Mouse (Mus musculus) left cerebral cortex, adult 2 months (tissue): ENCODE measurements around the gene Castor2. TPM values are rescaled to one million over a fixed set of nuclear protein-coding genes. Genes with fewer than 3 reads are reported as not detected.
A peak's percentile ranks its signal among the peaks of the same experiment; 100 is the strongest.

Experiments used
- DNase-seq, 2 experiments: peaks; one replicate each; pipeline ENCODE4 v3.0.0; 2021 to 2022; ENCODE audit warnings: low spot score in 2 of 2, mixed read lengths in 1 of 2; ENCODE audit errors: extremely low spot score in 1 of 2
- H3K27ac ChIP-seq: fragments of 200-600 bp; 2 replicates; pipeline ENCODE4 v1.8.1; 2022
- H3K4me3 ChIP-seq: fragments of 200-600 bp; 2 replicates; pipeline ENCODE4 v1.8.1; 2022
- CTCF ChIP-seq: fragments of 200-600 bp; IDR thresholded peaks from 2 replicates; pipeline ENCODE4 v1.8.1; 2022; ENCODE audit warnings: antibody characterized with exemption, mild to moderate bottlenecking, moderate library complexity
- intact Hi-C: fragments of 180-260 bp; cut with DNase I; formaldehyde crosslinking; loops from one replicate; pipeline ENCODE4 v1.15.1; 2025
- total RNA-seq, 2 experiments: library from RNA; stranded (reverse); gene quantifications; 2 replicates each; pipeline ENCODE4 v1.2.3; 2021

Gene Castor2
- total RNA-seq, 2 experiments from 2014 or later = 86.7 to 93.1 TPM

DNA sequence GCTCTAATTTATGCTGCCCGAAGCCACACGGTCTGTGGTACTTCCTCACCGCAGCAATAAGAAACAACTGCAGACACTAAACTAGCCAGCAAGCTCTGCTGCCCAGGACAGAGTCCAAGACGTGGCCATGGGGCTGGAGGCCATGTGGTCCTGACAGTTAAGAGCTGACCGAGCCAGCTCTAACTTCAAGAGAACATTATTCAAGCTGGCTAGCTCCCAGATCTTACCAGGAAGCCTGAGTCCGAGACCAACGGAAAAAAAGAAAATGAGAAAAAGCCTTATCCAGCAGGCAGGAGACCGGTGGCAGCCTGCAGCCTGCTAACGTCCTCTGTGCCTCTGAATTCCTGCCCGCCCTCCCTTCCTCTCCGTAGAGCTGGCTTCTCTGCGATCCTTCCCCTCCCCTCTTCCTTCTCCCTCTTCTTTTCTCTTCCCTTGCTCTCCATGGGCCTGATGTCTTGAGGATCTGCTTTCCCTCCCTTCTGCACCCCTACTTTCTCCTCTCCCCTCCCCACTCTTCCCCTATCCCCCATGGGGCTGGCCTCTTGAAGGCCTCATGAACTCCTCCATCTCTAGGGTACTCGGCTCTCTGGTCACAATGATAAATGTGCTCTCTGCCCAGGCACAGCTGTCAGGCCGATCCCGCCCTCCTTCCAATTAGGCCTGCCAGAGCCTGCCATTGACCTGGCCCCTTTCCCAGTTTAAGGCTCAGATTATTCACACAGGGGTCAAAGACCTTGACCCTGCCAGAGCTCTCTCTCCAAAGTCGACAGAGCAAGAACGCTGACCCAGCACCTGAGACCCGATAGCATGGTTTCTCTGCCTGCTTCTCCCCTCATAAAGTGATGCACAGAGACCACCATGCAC lies 18.6 kb upstream of the Castor2 start:
- no peak overlapping the region for H3K27ac ChIP-seq
- intact Hi-C loops = no loop called here
- TF ChIP-seq CTCF = no peak
- no peak for DNase-seq
- no peak overlapping the region for H3K4me3 ChIP-seq

DNA sequence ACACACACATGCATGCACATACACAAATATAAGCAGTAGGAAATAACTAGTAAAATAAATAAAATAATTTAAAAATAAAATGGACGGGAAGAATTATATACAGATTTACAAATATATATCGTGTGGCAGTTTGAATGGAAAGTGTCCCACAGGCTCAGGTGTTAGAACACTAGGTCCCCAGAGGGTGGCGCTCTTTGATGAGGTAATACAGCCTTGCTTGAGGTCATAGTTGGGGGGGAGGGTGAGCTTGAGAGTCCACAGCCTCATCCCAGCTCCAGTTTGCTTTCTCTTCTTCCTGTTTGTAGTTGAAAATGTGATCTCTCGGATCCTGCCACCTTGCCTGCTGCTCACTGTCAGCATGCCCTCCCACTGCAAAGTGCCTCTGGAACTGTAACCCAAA lies 14.3 kb upstream of the Castor2 start:
- DNase-seq = no peak
- intact Hi-C loops = no loop called here
- H3K27ac ChIP-seq = no peak overlapping the region
- no peak overlapping the region for H3K4me3 ChIP-seq
- no peak; the same call in 1 of the 2 replicates for TF ChIP-seq CTCF

DNA sequence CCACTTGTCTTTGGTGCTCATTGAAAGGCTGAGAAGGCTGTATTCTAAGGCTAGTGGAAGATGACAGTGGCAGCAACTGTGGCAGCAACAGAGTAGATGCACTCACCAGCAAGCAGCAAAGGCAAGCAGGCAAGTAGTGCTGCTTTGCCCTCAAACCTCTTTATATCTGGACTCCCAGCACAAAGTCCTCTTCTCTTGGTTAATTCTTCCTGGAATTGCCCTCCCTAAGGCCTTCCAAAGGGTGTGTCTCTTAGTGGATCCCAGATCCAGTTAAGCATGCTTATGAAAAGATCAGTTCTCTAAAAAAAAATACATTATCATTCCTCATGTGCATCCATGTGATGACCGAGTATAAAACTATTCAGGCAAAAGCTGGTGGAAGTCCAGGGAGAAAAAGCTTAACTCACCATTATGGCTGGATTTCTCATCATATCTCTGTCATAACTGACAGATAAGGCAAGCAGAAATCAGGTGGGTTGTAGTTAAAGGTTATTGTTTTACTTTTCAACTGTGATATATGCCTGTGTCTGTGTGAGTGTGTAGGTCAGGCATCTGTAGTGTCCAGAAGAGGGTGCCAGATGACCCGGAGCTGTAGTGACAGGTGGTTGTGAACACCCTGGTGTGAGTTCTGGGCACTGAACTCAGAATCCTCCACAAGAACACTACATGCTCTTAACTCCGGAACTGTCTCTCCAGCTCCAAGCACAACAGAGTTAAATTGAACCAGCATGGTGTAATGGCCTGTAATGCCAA lies 13.4 kb upstream of the Castor2 start:
- intact Hi-C loops = no loop called here

DNA sequence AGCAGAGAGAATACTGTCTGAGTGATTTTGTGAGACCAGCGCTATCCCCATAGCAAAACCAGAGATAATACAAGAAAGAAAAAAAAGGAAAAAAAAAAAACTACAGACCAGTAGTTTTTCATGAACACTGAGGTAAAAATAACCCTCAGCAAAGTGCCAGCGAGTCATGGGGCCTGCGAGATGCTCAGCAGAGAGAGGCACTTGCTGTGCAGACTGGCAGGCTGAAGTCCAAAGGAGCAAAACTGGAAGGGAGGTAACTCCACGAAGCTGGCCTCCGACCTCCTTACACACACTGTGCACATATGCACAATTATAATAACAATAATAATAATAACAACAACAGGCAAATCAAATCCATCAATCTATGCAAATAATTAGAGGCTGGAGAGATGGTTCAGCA lies 12.3 kb upstream of the Castor2 start:
- no peak overlapping the region for H3K4me3 ChIP-seq
- TF ChIP-seq CTCF = no peak
- intact Hi-C loops = no loop called here
- DNase-seq = no peak
- H3K27ac ChIP-seq = no peak overlapping the region

More for the DNA sequence above, 13.4 kb upstream of the Castor2 start:
- TF ChIP-seq CTCF = no peak
- DNase-seq = no peak
- Histone ChIP-seq H3K27ac (no peak overlapping the region), H3K4me3 (no peak overlapping the region)

DNA sequence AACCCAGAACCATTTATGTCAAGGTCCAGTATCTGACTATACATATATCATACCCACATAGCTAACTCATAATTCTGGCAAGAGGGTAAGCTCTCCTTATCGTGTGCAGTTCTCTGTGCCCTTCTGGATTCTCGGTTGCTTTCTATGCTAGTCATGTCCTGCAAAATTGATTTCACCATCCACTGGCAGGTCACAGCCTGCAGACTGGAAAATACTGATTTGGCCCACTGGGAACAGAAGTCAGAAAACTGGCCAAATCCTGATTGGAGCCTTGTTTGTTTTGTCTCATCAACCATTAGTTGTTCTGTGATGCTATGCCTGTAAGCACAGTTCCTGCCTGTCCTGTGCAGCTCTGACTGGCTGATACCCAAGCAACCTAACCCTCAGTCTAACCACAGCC lies 3.7 kb upstream of the Castor2 start:
- no peak for TF ChIP-seq CTCF
- H3K27ac ChIP-seq = no peak overlapping the region
- no peak for DNase-seq
- intact Hi-C loops = no loop called here
- H3K4me3 ChIP-seq = no peak overlapping the region

GRCm38 (mm10) chr5:134098341-134098902 lies 1.1 kb upstream of the Castor2 start:
- TF ChIP-seq CTCF = no peak
- no peak for DNase-seq
- H3K4me3 ChIP-seq = peak overlapping the region; percentile 96
- intact Hi-C loops = no loop called here
- H3K27ac ChIP-seq = peak overlapping the region; percentile 81

- DNase-seq = peak; percentile 33 to 40
- peak overlapping the region; percentile 81 for H3K27ac ChIP-seq
- no peak for TF ChIP-seq CTCF
- intact Hi-C loops = no loop called here
- H3K4me3 ChIP-seq = peak overlapping the region; percentile 96
Measured at GRCm38 (mm10) chr5:134098976-134099375, 535 bp upstream of the Castor2 start.

GRCm38 (mm10) chr5:134100232-134100771 lies 791 bp downstream of the Castor2 start:
- TF ChIP-seq CTCF = no peak
- peak; percentile 16 to 38 for DNase-seq
- peak overlapping the region; percentile 96 for H3K4me3 ChIP-seq
- H3K27ac ChIP-seq = peak overlapping the region; percentile 81; the same call in 1 of the 2 replicates
- intact Hi-C loops = no loop called here

- TF ChIP-seq CTCF = no peak
- intact Hi-C loops = no loop called here
- no peak for DNase-seq
- Histone ChIP-seq H3K27ac (no peak overlapping the region), H3K4me3 (peak overlapping the region; percentile 96)
Measured at GRCm38 (mm10) chr5:134101322-134101721, 1.8 kb downstream of the Castor2 start.

DNA sequence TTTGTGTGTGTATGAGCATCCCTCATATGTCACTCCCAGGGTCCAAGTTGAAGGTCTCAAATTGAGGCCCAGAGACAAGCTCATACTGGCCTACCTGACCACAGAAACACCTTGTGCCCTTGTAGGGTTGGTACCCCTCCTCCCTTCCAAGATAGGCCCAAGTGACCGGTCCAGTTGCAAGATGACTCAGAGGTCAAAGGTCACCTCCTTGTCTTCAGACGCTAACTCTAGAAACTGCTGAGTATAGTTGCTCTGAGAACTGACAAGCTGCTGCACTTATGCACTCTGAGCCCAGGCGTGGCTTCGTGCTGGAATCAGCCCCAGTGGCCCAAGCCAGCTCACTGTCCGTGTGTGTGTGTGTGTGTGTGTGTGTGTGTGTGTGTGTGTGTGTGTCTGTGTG lies 2.4 kb downstream of the Castor2 start:
- TF ChIP-seq CTCF = no peak

DNA sequence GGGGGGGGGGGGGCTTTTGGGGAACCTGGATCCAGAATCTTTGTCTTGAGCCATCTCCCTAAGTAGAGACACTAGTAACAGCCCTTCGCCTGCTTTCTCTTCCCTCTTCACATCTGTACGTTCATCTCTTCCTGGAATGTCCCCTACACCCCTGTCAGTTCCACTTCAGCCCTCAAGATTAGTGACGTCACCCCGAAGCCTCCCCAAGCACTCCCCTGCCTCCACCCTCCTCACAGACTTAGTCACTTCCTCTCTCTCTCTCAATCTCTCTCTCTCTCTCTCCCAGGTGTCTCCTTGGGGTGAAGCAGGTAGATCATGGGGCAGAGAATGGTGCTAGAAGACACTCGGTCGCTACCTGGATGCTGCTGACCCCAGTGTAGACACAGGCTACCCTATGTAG lies 3.2 kb downstream of the Castor2 start:
- DNase-seq = no peak
- intact Hi-C loops = no loop called here
- no peak for TF ChIP-seq CTCF
- Histone ChIP-seq H3K4me3 (no peak overlapping the region), H3K27ac (no peak overlapping the region)

More for the DNA sequence above, 2.4 kb downstream of the Castor2 start:
- intact Hi-C loops = no loop called here
- no peak overlapping the region for H3K27ac ChIP-seq
- no peak for DNase-seq
- H3K4me3 ChIP-seq = peak overlapping the region; percentile 96; the same call in 1 of the 2 replicates

- Histone ChIP-seq H3K4me3 (no peak overlapping the region), H3K27ac (no peak overlapping the region)
- no peak for DNase-seq
- intact Hi-C loops = no loop called here
- no peak for TF ChIP-seq CTCF
Measured at GRCm38 (mm10) chr5:134105829-134106228, 6.3 kb downstream of the Castor2 start.
